Mouse (Mus musculus): ENCODE measurements around the gene Pacrg.

DNA sequence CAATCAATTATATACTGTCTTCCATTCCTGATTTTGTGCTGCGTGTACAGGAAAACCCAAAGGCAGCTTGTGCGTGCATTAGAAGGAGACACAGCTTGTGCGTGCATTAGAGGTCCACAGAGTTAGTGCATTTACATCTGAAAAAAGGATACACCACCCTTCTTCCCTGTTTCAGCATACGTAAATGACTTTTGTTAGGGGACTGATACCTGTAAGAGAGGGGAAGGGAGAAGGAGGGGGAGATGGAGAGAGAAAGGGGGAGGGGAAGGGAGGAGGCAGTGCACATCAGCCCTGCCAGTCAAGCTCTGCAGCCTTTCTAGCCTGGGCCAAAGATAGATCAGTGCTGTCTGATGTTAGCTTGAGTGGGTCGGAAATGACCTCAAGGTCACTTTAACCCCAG, 164.6 kb downstream of the Pacrg start:
- TF ChIP-seq NELFE (IDR thresholded peaks at IDR 0.05; ENCODE audit: low read depth, low read length) (no peak), UBTF (IDR thresholded peaks at IDR 0.05; ENCODE audit: low read depth, low read length) (no peak), SIN3A (IDR thresholded peaks at IDR 0.05; ENCODE audit: low read length) (no peak), MAX (IDR thresholded peaks at IDR 0.05; ENCODE audit: low read length) (no peak), CTCF (conservative IDR thresholded peaks at IDR 0.05 in 1 of 2, IDR thresholded peaks at IDR 0.05 in 1 of 2; ENCODE audit: low read depth in 2 of 2, low read length in 2 of 2) (no peak), E2F4 (IDR thresholded peaks at IDR 0.05; ENCODE audit: insufficient replicate concordance, low read depth, low read length) (no peak)
